ENCODE assay signal across 26 mouse cellular contexts in genomic region chr6:112517991-112518390, GRCm38 (mm10). TPM values are rescaled to one million over a fixed set of nuclear protein-coding genes. Genes with fewer than 3 reads are reported as not detected.
DNase-seq lines count a peak whose midpoint lies in the region; ATAC-seq and TF ChIP-seq lines count a peak whose summit lies in the region.
"Had no signal": no experiment of that assay in that cellular context is flagged by ENCODE, and none has a peak within 500 bp of the region (broad histone marks: within the 10 kb centered on the region; RNA-seq: fewer than 3 reads in every experiment).

No protein-coding gene starts in this region.

- no peaks in the 10 kb centered on the region for H3K4me1 ChIP-seq in MEL (ENCODE audit: control insufficient read depth in 1 of 2, insufficient read depth in 2 of 2, low read length in 2 of 2)
- peaks cover 9% of the 10 kb centered on the region; the same call in 1 of the 2 replicates for H3K4me1 ChIP-seq in kidney, embryonic 16.5 days (ENCODE audit: insufficient read depth, low read length)
- H3K4me1 ChIP-seq: embryonic facial prominence, embryonic 13.5 days; embryonic facial prominence, embryonic 15.5 days had no signal

- TF ChIP-seq EP300 in MEL (IDR thresholded peaks at IDR 0.05; ENCODE audit: low read depth in 1 of 2, low read length in 2 of 2): no peak

- H3K9ac ChIP-seq in MEL (ENCODE audit: control insufficient read depth, low read depth, low read length, poor library complexity, severe bottlenecking): no peak overlapping the region
- no peak overlapping the region for H3K9ac ChIP-seq in kidney, embryonic 16.5 days (replicated peaks; ENCODE audit: low read length)
- H3K9ac ChIP-seq: embryonic facial prominence, embryonic 13.5 days; embryonic facial prominence, embryonic 15.5 days; forebrain, embryonic 12.5 days had no signal

- intact Hi-C loops in heart, postnatal 25 days (cut with DNase I): no loop called here

- whole genome bisulfite sequencing in kidney, embryonic 16.5 days: 86% methylated on average over 3 of the region's 3 CpGs

- no peaks in the 10 kb centered on the region for H3K79me2 ChIP-seq in MEL (ENCODE audit: control insufficient read depth, insufficient read depth, low read length, poor library complexity)

- H3K27me3 ChIP-seq in MEL (ENCODE audit: control insufficient read depth in 1 of 2, insufficient read depth in 2 of 2, low read length in 2 of 2): no peaks in the 10 kb centered on the region
- no peaks in the 10 kb centered on the region for H3K27me3 ChIP-seq in kidney, embryonic 16.5 days (ENCODE audit: insufficient read depth, low read length)
- H3K27me3 ChIP-seq: embryonic facial prominence, embryonic 13.5 days; embryonic facial prominence, embryonic 15.5 days had no signal

- peak; percentile 62 to 65; a peak in 1 of 4 replicates for ATAC-seq in hematopoietic stem cell, adult 5-6 weeks (replicated peaks in 1 of 2; ENCODE audit: insufficient read depth in 1 of 2, low FRiP score in 2 of 2, low TSS enrichment in 1 of 2, low read depth in 1 of 2, poor library complexity in 2 of 2, severe bottlenecking in 2 of 2)
- ATAC-seq in kidney, embryonic 16.5 days (ENCODE audit: low FRiP score, low TSS enrichment): no peak
- ATAC-seq: CD4-positive, CD25-positive, alpha-beta regulatory T cell, adult 4 months; forebrain, embryonic 14.5 days; forebrain, embryonic 16.5 days had no signal

- TF ChIP-seq RAD21 in MEL (IDR thresholded peaks at IDR 0.05; ENCODE audit: low read depth, low read length): no peak

- no peak for TF ChIP-seq CTCF in MEL (IDR thresholded peaks at IDR 0.05 in 2 of 3, conservative IDR thresholded peaks at IDR 0.05 in 1 of 3; ENCODE audit: control insufficient read depth in 1 of 3, insufficient read depth in 1 of 3, low read depth in 2 of 3, low read length in 3 of 3, poor library complexity in 1 of 3, severe bottlenecking in 1 of 3)

- H3K4me3 ChIP-seq in MEL (ENCODE audit: control insufficient read depth in 1 of 2, insufficient read depth in 1 of 2, low read depth in 2 of 2, low read length in 2 of 2): no peak overlapping the region
- H3K4me3 ChIP-seq in kidney, embryonic 16.5 days (ENCODE audit: low read length): no peak overlapping the region
- H3K4me3 ChIP-seq: embryonic facial prominence, embryonic 13.5 days; embryonic facial prominence, embryonic 15.5 days; erythroblast, embryonic 14.5 days; forebrain, embryonic 12.5 days had no signal

- H3K9me3 ChIP-seq in MEL (replicated peaks; ENCODE audit: insufficient read depth, low read length): no peaks in the 10 kb centered on the region
- H3K9me3 ChIP-seq in kidney, embryonic 16.5 days (ENCODE audit: low read length): no peaks in the 10 kb centered on the region
- H3K9me3 ChIP-seq: embryonic facial prominence, embryonic 13.5 days; embryonic facial prominence, embryonic 15.5 days; forebrain, embryonic 12.5 days had no signal

- no peaks in the 10 kb centered on the region for H3K36me3 ChIP-seq in MEL (ENCODE audit: control insufficient read depth in 1 of 2, insufficient read depth in 2 of 2, low read length in 2 of 2)
- no peaks in the 10 kb centered on the region for H3K36me3 ChIP-seq in kidney, embryonic 16.5 days (ENCODE audit: insufficient read depth, low read length)
- H3K36me3 ChIP-seq: embryonic facial prominence, embryonic 13.5 days; embryonic facial prominence, embryonic 15.5 days; forebrain, embryonic 12.5 days; G1E had no signal

- H3K4me2 ChIP-seq in kidney, embryonic 16.5 days (replicated peaks; ENCODE audit: low read depth, low read length): no peak overlapping the region
- H3K4me2 ChIP-seq: embryonic facial prominence, embryonic 13.5 days; embryonic facial prominence, embryonic 15.5 days; forebrain, embryonic 12.5 days had no signal

- no peak for TF ChIP-seq POLR2A in MEL (IDR thresholded peaks at IDR 0.05; ENCODE audit: control insufficient read depth in 1 of 2, insufficient read depth in 1 of 2, low read depth in 1 of 2, low read length in 2 of 2, poor library complexity in 1 of 2)

- H3K27ac ChIP-seq in MEL (ENCODE audit: control insufficient read depth, low read depth, low read length): no peak overlapping the region
- no peak overlapping the region for H3K27ac ChIP-seq in kidney, embryonic 16.5 days (ENCODE audit: low read length)
- H3K27ac ChIP-seq: embryonic facial prominence, embryonic 13.5 days; embryonic facial prominence, embryonic 15.5 days; forebrain, embryonic 12.5 days had no signal

- DNase-seq in heart, adult 11 months: peak; percentile 74
- DNase-seq in heart, postnatal 25 days (ENCODE audit: low spot score): no peak
- DNase-seq in MEL (ENCODE audit: low read depth, low spot score): peak; percentile 6
- no peak for DNase-seq in right cerebral cortex, postnatal 10 days (ENCODE audit: low spot score in 2 of 2)
- DNase-seq in cerebellum, postnatal 10 days: no peak
- DNase-seq: adrenal gland, adult 2 months; adrenal gland, postnatal 10 days; adrenal gland, postnatal 25 days; B cell, adult 2 months; cerebellum, adult 11 months; cerebellum, adult 18-20 months; cerebellum, adult 8-10 months; cerebellum, adult 9-11 months; cerebellum, postnatal 25 days; embryo, embryonic 11 days had no signal

TF ChIP-seq in MEL, 35 proteins besides CTCF, POLR2A, EP300 and RAD21:
- no peak for TF ChIP-seq MAFK (IDR thresholded peaks at IDR 0.05; ENCODE audit: borderline replicate concordance, low read depth, low read length)
- TF ChIP-seq JUND (IDR thresholded peaks at IDR 0.05; ENCODE audit: low read depth, low read length): no peak
- TF ChIP-seq CHD2 (IDR thresholded peaks at IDR 0.05; ENCODE audit: low read length): no peak
- TF ChIP-seq E2F4 (IDR thresholded peaks at IDR 0.05; ENCODE audit: borderline replicate concordance, low read depth, low read length): no peak
- TF ChIP-seq UBTF (IDR thresholded peaks at IDR 0.05; ENCODE audit: borderline replicate concordance, insufficient read depth, low read depth, low read length): no peak
- no peak for TF ChIP-seq ETS1 (IDR thresholded peaks at IDR 0.05; ENCODE audit: low read depth, low read length)
- no peak for TF ChIP-seq MYB (IDR thresholded peaks at IDR 0.05; ENCODE audit: low read depth, low read length)
- no peak for TF ChIP-seq ZC3H11A (IDR thresholded peaks at IDR 0.05; ENCODE audit: low read depth, low read length)
- no peak for TF ChIP-seq RCOR1 (IDR thresholded peaks at IDR 0.05; ENCODE audit: low read depth, low read length)
- no peak for TF ChIP-seq TBP (IDR thresholded peaks at IDR 0.05; ENCODE audit: low read depth, low read length)
- TF ChIP-seq GATA1 (IDR thresholded peaks at IDR 0.05; ENCODE audit: low read depth, low read length): no peak
- no peak for TF ChIP-seq MAZ (IDR thresholded peaks at IDR 0.05; ENCODE audit: low read depth, low read length)
- TF ChIP-seq POLR2AphosphoS2 (IDR thresholded peaks at IDR 0.05; ENCODE audit: low read length): no peak
- TF ChIP-seq TCF12 (IDR thresholded peaks at IDR 0.05; ENCODE audit: low read depth, low read length): no peak

RNA-seq across cellular contexts. Expression of gene Oxtr, which starts 28.2 kb away (rescaled TPM):
- total RNA-seq in heart, postnatal 25 days (2021): under 1 TPM; 0.31 to 0.48 TPM
- not detected in 2 replicates for total RNA-seq in MEL (2012; rRNA removed)
- under 1 TPM in 1 of 2 experiments, not detected in 1; 0.03 TPM for polyA plus RNA-seq in MEL (2012; ENCODE audit: insufficient read depth in 1 of 2, insufficient read length in 2 of 2, low read depth in 1 of 2, low replicate concordance in 2 of 2, missing spikeins in 1 of 2)
- total RNA-seq in hematopoietic stem cell, adult 5-6 weeks (2017): not detected in 2 replicates
- polyA plus RNA-seq in kidney, embryonic 16.5 days (2015; fragmentation: Nextera tagmentation; extraction: Ambion mirVana): 6.4 and 7.2 TPM in 2 replicates
- total RNA-seq: CH12.LX had no signal
- polyA plus RNA-seq: CD4-positive, CD25-positive, alpha-beta regulatory T cell, adult 4 months; erythroblast, embryonic 14.5 days had no signal

RNA-seq across cellular contexts. Expression of gene Cav3, which starts 58.7 kb away (rescaled TPM):
- total RNA-seq in heart, postnatal 25 days (2021): 100 to 1,000 TPM; 115 to 120 TPM
- total RNA-seq in MEL (2012; rRNA removed): not detected in 2 replicates
- polyA plus RNA-seq in MEL (2012; ENCODE audit: insufficient read depth in 1 of 2, insufficient read length in 2 of 2, low read depth in 1 of 2, low replicate concordance in 2 of 2, missing spikeins in 1 of 2): not detected
- total RNA-seq in hematopoietic stem cell, adult 5-6 weeks (2017): not detected in 2 replicates
- polyA plus RNA-seq in kidney, embryonic 16.5 days (2015; fragmentation: Nextera tagmentation; extraction: Ambion mirVana): 2.3 and 3.2 TPM in 2 replicates
- total RNA-seq: adrenal gland, adult 2 months; adrenal gland, postnatal 25 days; CH12.LX; G1E had no signal
- polyA plus RNA-seq: CD4-positive, CD25-positive, alpha-beta regulatory T cell, adult 4 months; erythroblast, embryonic 14.5 days; forebrain, embryonic 14.5 days; forebrain, embryonic 16.5 days; G1E had no signal

Comparison
In these comparisons a context has a peak if more than half of its experiments do, and no peak if none do; other contexts are left out.
1. DNase-seq: peak in heart, adult 11 months (single experiment) and MEL (single experiment); none in heart, postnatal 25 days (single experiment), right cerebral cortex, postnatal 10 days (0 of 2) and cerebellum, postnatal 10 days (0 of 2).
2. RNA of gene Cav3, which starts 58.7 kb away (total RNA-seq): 115 to 120 TPM in heart, postnatal 25 days; not detected in MEL and not detected in hematopoietic stem cell, adult 5-6 weeks; every median in the first group is over 100 times any median in the second.